Mouse (Mus musculus) brain, adult 2 months (tissue): Measurements from ENCODE around the gene Ccdc153.

Source experiments
- DNase-seq: peaks from one replicate; pipeline ENCODE4 v3.0.0; 2011; ENCODE audit warnings: low read depth, low spot score

Ccdc153 gene

DNA sequence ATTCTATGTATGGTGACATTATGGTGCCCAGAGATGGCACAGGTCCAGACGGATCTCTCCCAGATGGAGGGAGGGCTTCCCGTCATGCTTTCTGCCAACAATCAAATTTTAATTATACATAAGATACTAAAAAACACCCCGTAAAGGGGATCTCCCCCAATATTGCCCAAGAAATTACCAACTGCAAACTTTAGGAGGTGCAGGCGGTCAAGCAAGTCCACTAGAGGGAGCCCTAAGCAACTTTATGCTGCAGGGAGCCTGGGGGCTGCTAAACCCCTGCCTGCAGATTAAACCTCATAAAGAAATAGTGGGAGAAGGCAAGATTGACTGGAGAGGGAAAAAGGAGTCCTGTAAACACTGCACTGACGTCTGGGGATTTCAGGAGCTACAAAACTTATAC, 1.0 kb upstream of the Ccdc153 start:
- peak; percentile 63 for DNase-seq

DNA sequence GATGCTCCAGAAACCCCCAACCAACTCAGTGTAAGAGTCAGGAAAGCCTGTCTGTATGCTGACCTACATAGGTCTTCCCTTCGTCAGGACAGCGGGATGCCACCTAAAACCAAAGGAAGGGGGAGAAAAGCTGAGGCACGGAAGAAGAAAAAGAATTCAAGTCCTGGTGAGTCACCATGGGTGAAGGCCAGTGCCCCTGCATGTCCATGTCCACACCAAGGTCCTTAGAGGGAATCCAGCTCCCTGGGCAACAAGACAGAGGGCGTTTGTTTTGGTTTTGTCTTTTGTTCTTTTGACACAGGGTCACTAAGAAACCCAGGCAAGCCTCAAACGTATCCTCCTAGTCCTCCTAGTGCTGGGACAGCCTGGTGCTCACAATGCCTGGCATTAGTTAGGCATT, 435 bp downstream of the Ccdc153 start:
- no peak for DNase-seq

DNA sequence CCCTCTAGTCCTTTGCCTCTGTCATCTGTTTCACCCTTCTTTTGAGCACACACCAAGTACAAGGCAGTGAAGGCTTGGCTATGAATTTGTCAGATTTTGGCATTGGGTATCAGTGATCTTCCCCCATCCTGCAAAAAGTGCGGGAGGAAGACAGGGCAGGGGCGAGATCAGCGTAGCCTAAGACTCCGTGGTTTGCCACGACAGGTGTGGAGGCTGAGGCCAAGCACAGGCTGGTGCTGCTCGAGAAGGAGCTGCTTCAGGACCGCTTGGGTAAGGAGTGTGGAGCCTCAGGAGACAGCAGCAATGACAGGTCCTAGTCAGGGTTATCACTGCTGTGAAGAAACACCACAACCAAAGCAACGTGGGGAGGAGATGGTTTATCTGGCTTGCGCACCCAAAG, 942 bp downstream of the Ccdc153 start:
- no peak for DNase-seq

DNA sequence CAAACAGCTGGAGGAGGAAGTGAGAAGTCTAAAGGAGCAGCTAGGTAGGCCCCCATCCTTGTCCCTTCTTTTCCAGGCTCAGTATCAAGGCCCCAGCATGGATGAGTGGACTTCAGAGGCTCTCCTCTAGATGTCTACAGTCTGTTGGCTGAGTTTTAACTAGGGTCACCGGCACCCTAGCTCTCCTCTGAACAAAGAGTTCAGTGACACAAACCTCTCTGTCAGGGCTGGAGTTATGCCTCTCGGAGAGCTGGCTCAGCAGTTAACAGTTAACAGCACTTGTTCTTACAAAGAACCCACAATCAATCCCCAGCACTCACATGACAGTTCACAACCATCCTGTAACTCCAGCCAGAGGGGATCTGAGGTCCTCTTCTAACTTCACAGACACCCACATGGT, 3.1 kb downstream of the Ccdc153 start:
- DNase-seq, result no peak

DNA sequence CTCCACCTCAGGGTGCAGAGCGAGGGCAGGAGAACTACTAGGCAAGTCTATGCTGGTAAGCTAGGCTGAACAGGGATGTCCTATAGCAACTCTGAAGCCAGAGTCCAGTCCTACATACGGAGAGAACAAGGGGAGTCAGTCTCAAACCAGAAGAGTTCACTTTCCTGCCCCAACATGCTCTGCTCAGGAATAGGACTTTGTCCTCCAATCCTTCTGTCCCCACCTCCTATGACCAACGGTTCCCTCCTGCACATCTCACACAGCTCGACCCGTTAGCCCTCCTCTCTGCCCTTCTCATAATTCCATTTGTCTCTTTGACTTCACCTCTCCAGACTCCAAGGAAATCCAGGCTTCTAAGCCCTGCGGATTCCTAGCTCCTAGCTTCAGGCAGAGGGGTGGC, 7.4 kb downstream of the Ccdc153 start:
- DNase-seq, result no peak

DNA sequence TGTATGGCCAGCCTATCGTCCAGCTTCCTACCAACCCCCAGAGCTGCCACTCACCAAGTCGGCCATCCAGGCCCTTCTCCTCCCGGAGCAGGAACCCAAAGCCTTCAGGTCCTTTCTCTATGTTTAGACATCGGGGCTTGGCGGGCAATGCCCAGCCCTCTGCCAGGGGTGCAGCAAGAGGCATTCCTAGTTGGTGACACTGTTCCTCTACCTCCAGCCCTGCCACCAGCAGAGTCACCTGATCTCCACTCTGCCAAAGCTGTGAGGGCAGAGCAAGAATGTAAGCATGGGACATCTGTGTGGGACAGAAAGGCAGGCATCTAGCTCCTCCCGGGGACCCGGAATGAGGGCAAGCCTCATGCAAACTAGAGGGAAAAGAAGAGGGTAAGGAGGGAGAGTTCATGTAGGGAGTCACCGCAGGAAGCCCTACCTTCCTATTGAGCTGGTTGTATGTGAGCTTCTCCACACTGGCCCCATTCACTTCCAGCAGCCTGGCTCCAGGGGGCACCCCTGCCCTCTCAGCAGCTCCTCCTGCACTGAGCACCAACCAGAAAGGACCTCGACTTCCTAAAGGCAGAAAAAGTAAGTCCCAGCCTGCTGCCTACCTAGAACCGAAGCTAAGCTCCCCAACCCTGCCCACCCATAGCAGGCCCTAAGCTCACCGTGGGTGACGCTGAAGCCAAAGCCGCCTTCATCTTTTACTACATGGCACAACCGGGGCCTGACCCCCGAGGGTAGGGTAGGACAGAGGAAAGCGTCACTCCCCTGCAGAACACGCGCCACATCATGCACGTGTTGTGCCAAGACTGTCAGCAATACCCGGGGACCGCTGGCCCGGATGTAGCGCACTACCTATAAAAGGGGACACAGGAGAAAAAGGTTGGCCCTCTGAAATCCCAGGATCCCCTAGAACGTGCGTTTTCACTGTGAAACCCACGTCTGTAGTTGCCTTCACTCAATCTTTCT, 9.0 kb downstream of the Ccdc153 start:
- peak; percentile 84 for DNase-seq

DNA sequence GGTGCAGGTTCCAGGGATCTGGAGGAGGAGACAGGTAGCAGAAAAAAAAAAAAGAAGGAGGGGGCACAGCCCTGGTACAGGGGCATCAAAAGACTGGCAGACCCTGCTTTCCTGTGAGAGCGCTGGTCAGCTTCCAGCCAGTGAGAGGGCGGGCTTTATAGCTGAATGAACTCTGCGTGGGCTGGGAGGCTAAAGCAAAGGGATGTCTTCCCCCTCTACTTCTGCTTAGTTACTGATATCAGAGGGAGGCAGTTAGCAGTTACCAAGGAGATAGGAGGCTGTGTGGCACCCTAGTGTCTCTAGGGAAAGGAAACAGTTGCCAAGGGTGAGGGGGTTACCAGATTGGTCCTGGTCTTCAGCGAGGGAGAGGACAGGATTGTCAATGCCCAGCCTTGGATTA, 10.0 kb downstream of the Ccdc153 start:
- peak; percentile 67 for DNase-seq

DNA sequence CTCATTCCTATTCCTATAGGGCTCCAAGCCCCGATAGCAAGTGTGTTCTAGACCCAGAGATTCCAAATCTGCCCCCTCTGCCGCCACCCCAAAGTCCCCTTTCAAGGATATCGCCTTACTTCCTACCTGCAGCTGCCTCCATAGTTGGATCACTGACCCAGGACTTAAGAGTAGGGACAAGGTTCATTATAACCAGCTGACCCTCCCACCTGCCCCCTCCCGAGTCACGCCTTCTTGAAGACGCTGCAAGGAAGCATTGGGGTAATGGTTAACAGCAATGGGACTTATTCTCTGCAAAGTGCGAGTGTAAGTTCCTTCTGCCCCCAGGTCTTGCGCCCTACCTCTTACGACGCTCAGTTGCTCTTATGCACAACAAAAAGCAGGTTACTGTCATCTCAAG, 10.8 kb downstream of the Ccdc153 start, which contains the start of gene Pdzd3:
Gene Pdzd3 (minus strand): TSS at position 158 of the 400 bp plus-strand sequence.
- no peak for DNase-seq

DNA sequence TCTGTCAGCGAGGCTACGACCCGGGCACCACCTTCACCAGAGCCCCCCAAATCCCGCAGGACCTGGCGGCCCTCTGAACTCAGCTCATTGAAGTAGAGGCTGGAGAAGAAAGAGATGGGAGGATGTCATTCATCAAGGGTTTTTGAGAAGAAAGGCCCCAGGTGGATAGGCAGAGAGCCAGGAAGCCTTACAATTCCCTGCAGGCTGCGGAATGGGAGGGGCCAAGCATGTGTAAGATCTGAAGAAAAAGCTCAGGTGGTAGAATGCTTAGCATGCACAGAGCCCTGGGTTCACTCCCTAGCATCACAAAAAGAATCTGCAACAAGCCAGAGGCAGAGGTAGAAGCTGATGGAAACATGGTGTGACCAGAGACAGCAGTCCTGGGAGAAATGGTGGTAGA, 13.0 kb downstream of the Ccdc153 start:
- DNase-seq, result no peak

DNA sequence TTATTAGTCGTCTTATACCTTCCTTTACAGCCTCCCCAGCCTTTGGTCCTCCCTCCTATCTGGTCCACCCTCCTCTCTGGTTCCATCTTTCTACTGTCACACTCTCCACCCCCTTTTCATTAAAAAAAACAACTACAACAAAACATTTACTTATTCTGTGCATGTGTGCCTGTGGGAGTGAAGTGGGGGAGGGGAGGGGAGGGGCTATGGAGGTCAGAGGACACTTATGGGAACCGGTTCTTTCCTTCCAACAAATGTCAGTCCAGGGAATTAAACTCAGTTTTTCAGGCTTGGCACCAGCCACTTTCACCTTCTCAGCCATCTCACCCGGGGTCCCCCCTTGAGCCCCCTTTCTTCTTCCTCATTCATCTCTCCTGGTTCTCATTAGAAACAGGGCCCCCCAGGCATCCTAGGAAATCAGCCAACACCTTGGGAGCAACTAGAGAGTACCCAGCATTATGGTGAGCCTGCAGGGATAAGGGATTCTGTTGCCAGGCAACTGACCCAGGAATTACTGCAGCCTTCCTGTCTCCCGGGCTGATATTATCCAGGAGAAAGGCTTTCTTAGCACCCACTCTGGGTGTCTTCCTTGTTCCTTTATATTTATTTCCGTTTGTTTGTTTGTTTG, 14.1 kb downstream of the Ccdc153 start:
- peak; percentile 63 for DNase-seq

DNA sequence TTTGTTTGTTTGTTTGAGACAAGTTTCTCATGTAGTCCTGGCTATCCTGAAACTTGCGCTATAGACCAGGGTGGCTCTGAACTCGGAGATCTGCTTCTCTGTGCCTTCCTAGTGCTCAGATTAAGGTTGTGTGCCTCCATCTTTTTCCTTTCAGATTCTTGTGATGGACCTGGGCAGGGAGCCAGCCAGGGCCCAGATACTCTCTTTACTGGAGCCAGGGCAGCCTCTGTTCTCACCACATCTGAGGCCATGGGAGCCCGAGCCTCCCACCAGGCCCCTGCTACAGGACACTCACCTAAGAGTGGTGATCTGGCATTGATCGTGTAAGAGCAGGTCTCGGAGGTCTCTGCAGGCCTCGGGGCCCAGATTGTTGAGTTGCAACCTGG, 14.7 kb downstream of the Ccdc153 start:
- no peak for DNase-seq

DNA sequence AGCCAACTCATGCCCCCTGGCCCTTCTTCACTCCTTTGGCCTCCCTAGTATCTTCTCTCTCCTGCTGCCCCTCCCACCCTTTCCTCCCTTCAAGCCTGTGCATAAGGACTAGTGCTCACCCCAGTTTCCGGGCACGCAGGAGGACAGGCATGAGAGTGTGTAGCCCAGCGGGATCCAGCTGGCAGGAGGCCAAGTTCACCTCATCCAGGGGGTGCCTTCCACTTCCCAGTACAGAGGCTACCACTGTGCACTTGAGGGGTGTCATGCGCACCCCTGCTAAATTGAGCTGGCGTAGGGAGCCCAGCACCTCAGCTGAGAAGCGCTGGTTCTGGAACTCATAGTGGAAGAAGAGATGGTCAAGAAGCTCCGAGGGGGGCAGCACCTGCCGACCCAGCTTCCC, 15.7 kb downstream of the Ccdc153 start:
- DNase-seq, result no peak

DNA sequence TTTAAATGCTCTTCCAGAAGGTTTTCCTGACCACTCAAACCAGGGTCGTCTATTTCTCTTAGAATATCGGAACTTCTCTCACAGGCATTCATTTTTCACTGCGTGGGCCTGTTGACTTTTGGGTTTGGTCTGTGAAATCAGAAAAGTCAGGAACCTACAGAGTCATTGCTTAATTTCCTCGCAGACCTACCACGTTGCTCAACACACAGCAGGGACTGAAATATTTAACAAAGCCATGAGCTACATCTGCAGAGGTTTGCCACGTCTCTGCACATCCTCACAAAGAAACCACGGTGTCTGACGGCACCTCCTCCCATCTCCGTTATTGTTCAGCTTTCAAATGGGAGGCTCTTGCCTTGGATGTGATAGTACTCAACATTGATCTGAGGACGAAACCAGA, 18.5 kb downstream of the Ccdc153 start:
- no peak for DNase-seq

DNA sequence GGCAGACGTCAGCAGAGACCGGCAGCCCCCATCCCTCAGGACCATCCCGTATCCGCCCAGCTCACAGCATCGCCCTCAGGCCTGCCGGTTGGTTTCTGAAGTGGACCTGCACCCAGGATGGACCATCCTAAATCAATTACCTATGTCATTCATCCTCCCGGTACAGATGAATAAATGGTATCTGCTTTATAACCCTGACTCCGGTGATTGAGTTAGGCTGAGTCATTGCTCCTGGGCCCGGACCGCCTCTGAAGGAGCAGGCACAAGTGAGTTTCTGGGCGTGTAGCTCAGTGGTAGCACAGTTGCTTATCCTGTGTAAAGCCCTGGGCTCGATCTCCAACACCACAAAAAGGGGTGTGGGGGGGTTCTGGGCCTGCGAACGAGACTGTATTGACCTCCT, 20.9 kb downstream of the Ccdc153 start:
- no peak for DNase-seq

DNA sequence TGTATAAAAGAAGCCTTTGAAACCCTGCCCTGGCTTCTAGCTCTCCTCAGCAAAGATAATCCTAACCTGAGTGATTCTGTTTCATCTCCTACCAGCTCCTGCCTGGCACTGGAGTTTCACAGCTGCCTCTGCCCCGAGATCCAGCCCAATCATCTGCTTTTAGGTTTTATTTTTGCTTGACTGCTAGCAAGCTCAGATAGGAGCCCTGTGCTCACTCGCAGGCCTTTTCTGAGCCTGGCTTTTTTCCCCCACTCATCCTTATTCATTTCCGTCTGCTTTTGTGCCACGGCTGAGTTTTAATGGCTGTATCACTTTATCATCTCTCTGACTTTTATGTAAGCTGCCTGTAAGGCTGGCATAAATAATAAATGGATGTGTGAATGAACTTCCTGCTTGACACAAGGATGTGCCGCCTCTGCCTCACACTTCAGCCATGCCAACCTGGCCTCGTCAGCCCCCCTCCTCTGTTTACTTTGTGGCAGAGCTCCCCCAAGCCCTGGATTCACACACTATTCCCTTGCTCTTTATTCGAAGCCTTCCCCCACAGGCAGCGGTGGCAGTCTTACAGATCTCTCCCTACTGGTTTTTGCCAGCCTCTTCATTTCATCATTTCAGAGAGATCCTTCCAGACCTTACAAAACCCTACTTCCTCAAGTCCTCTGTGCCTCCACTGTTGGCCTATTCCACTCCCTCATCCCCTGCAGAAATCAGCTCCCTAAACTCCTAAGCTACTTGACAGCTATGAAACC, 26.2 kb downstream of the Ccdc153 start:
- DNase-seq, result peak; percentile 84

DNA sequence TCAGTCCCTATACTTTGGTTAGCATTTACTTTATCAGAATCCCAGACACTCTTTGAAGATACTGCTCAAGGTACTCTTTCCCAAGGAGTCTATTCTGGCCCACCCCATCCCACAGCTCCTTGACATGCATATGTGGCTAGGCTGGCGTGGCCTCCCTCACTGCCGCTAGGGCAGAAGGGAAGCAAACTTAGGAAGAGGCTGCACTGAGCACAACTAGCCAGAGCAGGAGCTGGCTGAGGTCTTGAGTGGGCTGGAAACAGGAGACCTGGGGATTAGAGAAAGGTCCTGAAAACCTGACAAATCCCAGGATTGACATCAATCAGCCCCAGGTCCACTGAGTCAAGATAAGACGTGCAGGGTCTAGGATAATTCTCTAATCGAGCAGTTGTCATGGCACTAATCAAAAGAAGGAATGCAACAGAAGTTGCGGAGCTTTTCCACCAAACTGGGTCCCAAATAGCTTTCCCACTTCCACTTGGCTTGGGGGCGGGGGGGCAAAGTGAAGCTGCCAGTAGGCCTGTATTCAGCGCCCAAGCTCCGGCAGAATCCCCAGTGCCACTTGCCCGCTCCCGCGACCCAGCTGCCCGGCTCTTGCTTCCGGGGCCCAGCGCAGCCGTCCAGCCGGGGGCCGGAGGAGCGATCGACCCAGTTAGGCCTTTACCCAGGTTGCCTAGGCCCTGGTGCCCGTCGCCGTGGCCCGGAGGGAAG, 27.0 kb downstream of the Ccdc153 start:
- DNase-seq, result peak; percentile 25

DNA sequence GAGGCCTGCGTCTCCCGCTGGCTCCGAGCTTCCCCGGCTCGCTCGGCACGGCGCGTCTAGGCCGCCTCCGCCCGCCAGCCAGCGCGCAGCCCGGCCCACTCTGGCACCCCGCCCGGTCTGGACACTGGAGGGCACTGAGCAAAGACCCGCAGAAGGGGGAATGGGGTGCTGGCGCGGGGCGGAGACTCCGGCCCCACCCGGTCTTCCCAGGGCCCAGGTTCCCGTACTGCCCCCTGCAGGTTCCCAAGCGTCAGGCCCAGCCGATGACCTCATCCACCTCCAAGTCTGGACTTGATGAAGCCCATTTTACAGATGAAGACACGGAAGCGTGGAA, 27.5 kb downstream of the Ccdc153 start:
- peak; percentile 93 for DNase-seq

DNA sequence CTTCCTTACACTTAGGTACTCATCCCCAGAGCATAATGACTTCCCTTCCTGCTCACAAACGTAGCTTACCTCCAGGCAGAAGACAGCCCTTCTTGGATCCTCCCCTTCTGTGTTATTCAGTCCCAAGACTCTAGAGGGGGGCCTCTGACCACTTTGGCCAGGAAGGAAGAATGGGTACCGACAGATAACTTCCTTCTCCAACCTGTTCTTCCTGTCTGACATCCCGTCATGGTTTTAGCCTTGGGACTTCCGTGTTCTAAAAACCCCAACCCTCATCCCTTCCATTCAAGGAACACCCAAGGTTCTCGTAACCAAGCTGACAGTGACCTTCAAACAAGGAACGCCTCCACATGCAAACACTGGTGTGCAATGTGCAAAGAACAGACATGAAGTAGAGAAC, 28.0 kb downstream of the Ccdc153 start, which contains the start of gene Nlrx1:
Gene Nlrx1 (minus strand): TSS at position 168 of the 400 bp plus-strand sequence.
- DNase-seq, result peak; percentile 23

DNA sequence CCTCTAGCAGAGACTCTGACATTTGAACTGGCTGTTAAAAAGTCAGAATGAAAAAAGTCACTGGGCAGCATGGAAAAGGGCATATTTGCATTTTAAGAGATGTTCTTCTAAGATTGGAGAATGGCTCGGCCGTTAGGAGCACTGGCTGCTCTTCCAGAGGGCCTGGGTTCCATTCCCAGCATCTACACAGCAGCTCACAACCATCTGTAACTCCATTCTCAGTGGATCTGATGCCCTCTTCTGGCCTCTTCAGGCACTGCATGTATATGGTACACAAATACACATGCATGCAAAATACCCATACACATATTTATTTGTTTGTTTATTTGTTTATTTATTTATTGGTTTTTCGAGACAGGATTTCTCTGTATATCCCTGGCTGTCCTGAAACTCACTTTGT, 28.6 kb downstream of the Ccdc153 start:
- peak; percentile 50 for DNase-seq

DNA sequence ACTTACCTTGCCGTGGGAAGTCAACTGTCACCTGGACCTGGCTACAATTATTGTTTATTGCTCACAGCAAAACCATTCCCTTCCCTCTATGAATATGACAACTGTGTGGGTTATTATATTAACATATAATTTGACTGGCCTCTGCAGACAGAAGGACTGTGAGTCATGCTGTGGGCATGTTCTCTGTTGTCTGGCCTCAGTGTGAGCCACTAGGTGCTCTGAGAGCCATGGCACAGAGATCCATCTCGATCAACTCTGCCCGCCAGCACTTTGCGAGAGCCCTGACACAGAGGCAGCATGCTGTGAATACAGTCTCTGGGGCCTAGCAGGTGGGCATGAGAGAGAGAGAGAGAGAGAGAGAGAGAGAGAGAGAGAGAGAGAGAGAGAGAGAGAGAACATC, 29.5 kb downstream of the Ccdc153 start:
- no peak for DNase-seq

DNA sequence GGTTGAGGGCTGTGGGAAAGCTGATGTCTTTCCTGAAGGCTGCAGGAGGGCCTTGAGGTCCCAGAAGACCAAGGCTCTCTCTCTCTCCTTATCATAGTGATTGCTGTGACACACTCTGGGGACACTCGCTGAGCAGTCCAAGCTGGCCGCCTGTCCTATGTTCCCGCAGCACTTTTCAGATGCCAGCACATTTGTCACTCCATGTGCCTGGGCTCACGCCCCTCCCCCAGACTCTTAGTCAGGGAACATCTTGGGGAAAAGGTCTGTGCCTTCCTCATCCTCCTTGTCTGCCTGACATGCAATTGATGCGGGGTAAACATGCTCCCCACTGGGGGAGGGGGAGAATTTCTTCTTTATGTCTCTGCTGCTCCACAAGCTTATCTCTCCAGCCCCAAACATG, 42.7 kb downstream of the Ccdc153 start:
- DNase-seq, result no peak
